Mouse (Mus musculus) neural tube, embryonic 13.5 days (tissue): ENCODE measurements at regions not wholly inside any gene's neighbourhood (a gene's known extent, or its start where the extent isn't known, plus 50 kb on each side); places are given as distances from the start of the nearest gene placed in this dataset.

ENCODE experiments used
- ATAC-seq: fragments of 200-750 bp; cut with Nextera tagmentation; 2 replicates; pipeline ENCODE4 v1.8.0; 2017; ENCODE audit warnings: low read depth, mild to moderate bottlenecking, moderate TSS enrichment, moderate library complexity
- H3K27ac ChIP-seq: fragments of 300-500 bp; sonication (generic); replicated peaks from 2 replicates; pipeline ENCODE4 v1.5.1; 2015; ENCODE audit warnings: moderate library complexity, mild to moderate bottlenecking, inconsistent platforms
- H3K27me3 ChIP-seq: fragments of 300-500 bp; sonication (generic); 2 replicates; pipeline ENCODE4 v1.6.1; 2015; ENCODE audit warnings: mild to moderate bottlenecking, inconsistent platforms
- H3K36me3 ChIP-seq: fragments of 300-500 bp; sonication (generic); 2 replicates; pipeline ENCODE4 v1.6.1; 2015; ENCODE audit warnings: mild to moderate bottlenecking, inconsistent platforms
- H3K4me1 ChIP-seq: fragments of 300-500 bp; sonication (generic); replicated peaks from 2 replicates; pipeline ENCODE4 v1.6.1; 2015; ENCODE audit warnings: inconsistent platforms
- H3K4me2 ChIP-seq: fragments of 300-500 bp; sonication (generic); 2 replicates; pipeline ENCODE4 v1.6.1; 2015; ENCODE audit warnings: inconsistent platforms, mild to moderate bottlenecking, moderate library complexity
- H3K4me3 ChIP-seq: fragments of 300-500 bp; sonication (generic); 2 replicates; pipeline ENCODE4 v1.5.1; 2015; ENCODE audit warnings: mild to moderate bottlenecking, inconsistent platforms
- H3K9ac ChIP-seq: fragments of 300-500 bp; sonication (generic); 2 replicates; pipeline ENCODE4 v1.6.1; 2015; ENCODE audit warnings: moderate library complexity, mild to moderate bottlenecking, inconsistent platforms
- H3K9me3 ChIP-seq: fragments of 300-500 bp; sonication (generic); 2 replicates; pipeline ENCODE4 v1.6.1; 2016; ENCODE audit warnings: inconsistent platforms
- WGBS: fragments of 180-500 bp; shearing (Covaris S2); methylation state at CpG from one replicate; pipeline ENCODE4 v1.1.7; 2015; 5-methylcytosine and 5-hydroxymethylcytosine counted together

GRCm38 (mm10) chr8:89727252-89727651 is 620.9 kb downstream of the Tox3 start:
- WGBS, result 96% methylated on average over 6 of the region's 6 CpGs

GRCm38 (mm10) chr8:89721684-89722305 is 626.3 kb downstream of the Tox3 start:
- Histone ChIP-seq H3K4me2 (no peak overlapping the region), H3K27me3 (no peaks in the 10 kb centered on the region), H3K27ac (no peak overlapping the region), H3K4me3 (no peak overlapping the region), H3K9ac (no peak overlapping the region), H3K4me1 (no peaks in the 10 kb centered on the region), H3K9me3 (no peaks in the 10 kb centered on the region), H3K36me3 (no peaks in the 10 kb centered on the region)
- 84% methylated on average over 5 of the region's 5 CpGs for WGBS
- ATAC-seq, result no peak

More at GRCm38 (mm10) chr8:89727252-89727651, 620.9 kb downstream of the Tox3 start:
- no peak overlapping the region for H3K4me2 ChIP-seq
- H3K4me3 ChIP-seq, result no peak overlapping the region
- H3K36me3 ChIP-seq, result no peaks in the 10 kb centered on the region
- no peak overlapping the region for H3K9ac ChIP-seq
- H3K27me3 ChIP-seq, result no peaks in the 10 kb centered on the region
- no peak overlapping the region for H3K27ac ChIP-seq
- no peak for ATAC-seq
- no peaks in the 10 kb centered on the region for H3K4me1 ChIP-seq
- no peaks in the 10 kb centered on the region for H3K9me3 ChIP-seq

- no peak overlapping the region for H3K4me2 ChIP-seq
- 76% methylated on average over 6 of the region's 6 CpGs for WGBS
- no peaks in the 10 kb centered on the region for H3K9me3 ChIP-seq
- H3K9ac ChIP-seq, result no peak overlapping the region
- H3K27me3 ChIP-seq, result no peaks in the 10 kb centered on the region
- H3K27ac ChIP-seq, result no peak overlapping the region
- H3K4me1 ChIP-seq, result no peaks in the 10 kb centered on the region; the same call in 1 of the 2 replicates
- no peaks in the 10 kb centered on the region for H3K36me3 ChIP-seq
- H3K4me3 ChIP-seq, result no peak overlapping the region
- no peak for ATAC-seq
Measured at GRCm38 (mm10) chr8:89713880-89714279, 634.3 kb downstream of the Tox3 start.

- H3K9me3 ChIP-seq, result no peaks in the 10 kb centered on the region
- H3K27ac ChIP-seq, result no peak overlapping the region
- no peaks in the 10 kb centered on the region for H3K27me3 ChIP-seq
- no peaks in the 10 kb centered on the region for H3K36me3 ChIP-seq
- H3K9ac ChIP-seq, result no peak overlapping the region
- ATAC-seq, result no peak
- WGBS, result 61% methylated on average over 5 of the region's 5 CpGs
- no peak overlapping the region for H3K4me3 ChIP-seq
- H3K4me1 ChIP-seq, result no peaks in the 10 kb centered on the region
- no peak overlapping the region for H3K4me2 ChIP-seq
Measured at GRCm38 (mm10) chr8:89707341-89707928, 640.7 kb downstream of the Tox3 start.

GRCm38 (mm10) chr8:89685696-89686095 is 641.7 kb upstream of the Sall1 start:
- Histone ChIP-seq H3K9ac (no peak overlapping the region), H3K27ac (no peak overlapping the region), H3K4me1 (no peaks in the 10 kb centered on the region), H3K9me3 (no peaks in the 10 kb centered on the region), H3K4me3 (no peak overlapping the region), H3K4me2 (no peak overlapping the region), H3K36me3 (no peaks in the 10 kb centered on the region), H3K27me3 (no peaks in the 10 kb centered on the region)
- 93% methylated on average over 6 of the region's 6 CpGs for WGBS
- no peak for ATAC-seq

GRCm38 (mm10) chr8:89680937-89681336 is 637.0 kb upstream of the Sall1 start:
- ATAC-seq, result no peak
- H3K27me3 ChIP-seq, result peaks cover 8% of the 10 kb centered on the region; the same call in 1 of the 2 replicates
- no peak overlapping the region for H3K9ac ChIP-seq
- 96% methylated on average over 4 of the region's 4 CpGs for WGBS
- H3K36me3 ChIP-seq, result no peaks in the 10 kb centered on the region
- H3K4me1 ChIP-seq, result no peaks in the 10 kb centered on the region
- H3K4me3 ChIP-seq, result no peak overlapping the region
- no peak overlapping the region for H3K27ac ChIP-seq
- no peak overlapping the region for H3K4me2 ChIP-seq
- no peaks in the 10 kb centered on the region for H3K9me3 ChIP-seq

- Histone ChIP-seq H3K9me3 (no peaks in the 10 kb centered on the region), H3K9ac (no peak overlapping the region), H3K4me1 (peaks cover 2% of the 10 kb centered on the region; the same call in 1 of the 2 replicates), H3K27ac (no peak overlapping the region), H3K4me2 (no peak overlapping the region), H3K27me3 (peaks cover 8% of the 10 kb centered on the region; the same call in 1 of the 2 replicates), H3K4me3 (no peak overlapping the region), H3K36me3 (no peaks in the 10 kb centered on the region)
- ATAC-seq, result no peak
- WGBS, result 88% methylated on average over 5 of the region's 5 CpGs
Measured at GRCm38 (mm10) chr8:89680341-89680740, 636.4 kb upstream of the Sall1 start.

GRCm38 (mm10) chr8:89679551-89679950 is 635.6 kb upstream of the Sall1 start:
- Histone ChIP-seq H3K9ac (no peak overlapping the region), H3K4me3 (no peak overlapping the region), H3K4me1 (peaks cover 7% of the 10 kb centered on the region), H3K36me3 (no peaks in the 10 kb centered on the region), H3K4me2 (no peak overlapping the region), H3K9me3 (no peaks in the 10 kb centered on the region), H3K27ac (no peak overlapping the region), H3K27me3 (peaks cover 8% of the 10 kb centered on the region; the same call in 1 of the 2 replicates)
- 57% methylated on average over 4 of the region's 4 CpGs for WGBS
- no peak for ATAC-seq

GRCm38 (mm10) chr8:89677266-89677665 is 633.3 kb upstream of the Sall1 start:
- no peaks in the 10 kb centered on the region for H3K9me3 ChIP-seq
- no peak overlapping the region for H3K27ac ChIP-seq
- WGBS, result 21% methylated on average over 5 of the region's 5 CpGs
- peaks cover 8% of the 10 kb centered on the region; the same call in 1 of the 2 replicates for H3K27me3 ChIP-seq
- no peak overlapping the region for H3K9ac ChIP-seq
- H3K4me3 ChIP-seq, result no peak overlapping the region
- no peaks in the 10 kb centered on the region for H3K36me3 ChIP-seq
- peaks cover 13% of the 10 kb centered on the region for H3K4me1 ChIP-seq
- H3K4me2 ChIP-seq, result no peak overlapping the region
- no peak for ATAC-seq

- WGBS, result 84% methylated on average over 4 of the region's 4 CpGs
- Histone ChIP-seq H3K9ac (no peak overlapping the region), H3K4me2 (no peak overlapping the region), H3K27ac (no peak overlapping the region), H3K4me1 (peaks cover 13% of the 10 kb centered on the region), H3K4me3 (no peak overlapping the region), H3K9me3 (no peaks in the 10 kb centered on the region), H3K36me3 (no peaks in the 10 kb centered on the region), H3K27me3 (peaks cover 3% of the 10 kb centered on the region; the same call in 1 of the 2 replicates)
- no peak for ATAC-seq
Measured at GRCm38 (mm10) chr8:89673911-89674310, 629.9 kb upstream of the Sall1 start.

- no peak overlapping the region for H3K9ac ChIP-seq
- WGBS, result 86% methylated on average over 5 of the region's 5 CpGs
Measured at GRCm38 (mm10) chr8:89672631-89673030, 628.7 kb upstream of the Sall1 start.

GRCm38 (mm10) chr8:89664911-89665689 is 621.1 kb upstream of the Sall1 start:
- H3K4me1 ChIP-seq, result no peaks in the 10 kb centered on the region; the same call in 1 of the 2 replicates
- no peaks in the 10 kb centered on the region for H3K36me3 ChIP-seq
- no peak overlapping the region for H3K4me3 ChIP-seq
- no peaks in the 10 kb centered on the region for H3K9me3 ChIP-seq
- H3K27ac ChIP-seq, result no peak overlapping the region
- no peak for ATAC-seq
- no peak overlapping the region for H3K4me2 ChIP-seq
- H3K9ac ChIP-seq, result no peak overlapping the region
- peaks cover 13% of the 10 kb centered on the region for H3K27me3 ChIP-seq
- WGBS, result 89% methylated on average over 9 of the region's 9 CpGs

More at GRCm38 (mm10) chr8:89672631-89673030, 628.7 kb upstream of the Sall1 start:
- Histone ChIP-seq H3K4me2 (no peak overlapping the region), H3K9me3 (no peaks in the 10 kb centered on the region), H3K27me3 (peaks cover 3% of the 10 kb centered on the region; the same call in 1 of the 2 replicates), H3K27ac (no peak overlapping the region), H3K4me3 (no peak overlapping the region), H3K4me1 (peaks cover 13% of the 10 kb centered on the region), H3K36me3 (no peaks in the 10 kb centered on the region)
- no peak for ATAC-seq
